Mouse (Mus musculus) limb, embryonic 14.5 days (tissue): ENCODE data around the gene Bmper. TPM values are rescaled to one million over a fixed set of nuclear protein-coding genes. Genes with fewer than 3 reads are reported as not detected.

Source experiments
- ATAC-seq: fragments of 200-750 bp; cut with Nextera tagmentation; 2 replicates; pipeline ENCODE4 v1.8.0; 2017; ENCODE audit warnings: low read depth, moderate number of reproducible peaks, moderate TSS enrichment; ENCODE audit not compliant: low FRiP score
- DNase-seq: peaks from one replicate; pipeline ENCODE4 v3.0.0-alpha.2; 2015; ENCODE audit warnings: low spot score
- H3K27ac ChIP-seq: fragments of 300-500 bp; sonication (generic); replicated peaks from 2 replicates; pipeline ENCODE4 v1.5.1; 2014; ENCODE audit warnings: low read depth, mild to moderate bottlenecking, low read length, moderate library complexity, mixed read lengths
- H3K27me3 ChIP-seq: fragments of 300-500 bp; sonication (generic); 2 replicates; pipeline ENCODE4 v1.6.1; 2014; ENCODE audit warnings: low read length, mixed read lengths; ENCODE audit not compliant: control insufficient read depth, insufficient read depth
- H3K36me3 ChIP-seq: fragments of 300-500 bp; sonication (generic); 2 replicates; pipeline ENCODE4 v1.6.1; 2014; ENCODE audit warnings: mild to moderate bottlenecking, low read length, moderate library complexity, mixed read lengths; ENCODE audit not compliant: control insufficient read depth, insufficient read depth
- H3K4me1 ChIP-seq: fragments of 300-500 bp; sonication (generic); 2 replicates; pipeline ENCODE4 v1.6.1; 2014; ENCODE audit warnings: antibody characterized with exemption, low read length, mixed read lengths; ENCODE audit not compliant: control insufficient read depth, insufficient read depth
- H3K4me2 ChIP-seq: fragments of 300-500 bp; sonication (generic); replicated peaks from 2 replicates; pipeline ENCODE4 v1.6.1; 2014; ENCODE audit warnings: low read depth, mild to moderate bottlenecking, low read length, moderate library complexity; ENCODE audit not compliant: severe bottlenecking
- H3K4me3 ChIP-seq: fragments of 300-500 bp; sonication (generic); replicated peaks from 2 replicates; pipeline ENCODE4 v1.5.1; 2014; ENCODE audit warnings: low read length
- H3K9ac ChIP-seq: fragments of 300-500 bp; sonication (generic); 2 replicates; pipeline ENCODE4 v1.6.1; 2014; ENCODE audit warnings: mild to moderate bottlenecking, low read depth, low read length, moderate library complexity; ENCODE audit not compliant: severe bottlenecking
- H3K9me3 ChIP-seq: fragments of 300-500 bp; sonication (generic); 2 replicates; pipeline ENCODE4 v1.6.1; 2016; ENCODE audit warnings: low read length; ENCODE audit not compliant: control insufficient read depth
- POLR2A ChIP-seq: fragments of 200-500 bp; IDR thresholded peaks from 2 replicates; pipeline ENCODE4 v1.8.0; 2012; ENCODE audit warnings: inconsistent platforms, mild to moderate bottlenecking, moderate library complexity, borderline replicate concordance; ENCODE audit not compliant: insufficient read depth, insufficient read length; ENCODE audit errors: extremely low read depth
- WGBS: fragments of 180-500 bp; shearing (Covaris S2); extraction: QIAGEN DNeasy Blood & Tissue Kit; methylation state at CpG from one replicate; pipeline ENCODE4 v1.1.7; 2014; 5-methylcytosine and 5-hydroxymethylcytosine counted together
- polyA plus RNA-seq, 2 experiments: library from polyadenylated mRNA; depleted of rRNA in 1 of 2; stranded (reverse) in 1 of 2; unstranded in 1 of 2; fragments of >200 nt; fragmentation: Nextera tagmentation in 1 of 2; extraction: Ambion mirVana in 1 of 2; gene quantifications; 2 replicates each; pipeline versions ENCODE4 v1.2.1 to v1.2.3; 2012 to 2014

Gene Bmper
- polyA plus RNA-seq, 2 experiments, result 13.1 to 15.7 TPM

- no peak for TF ChIP-seq POLR2A
- Histone ChIP-seq H3K36me3 (no peaks in the 10 kb centered on the region), H3K4me3 (no peak overlapping the region), H3K27ac (no peak overlapping the region), H3K27me3 (no peaks in the 10 kb centered on the region), H3K4me1 (no peaks in the 10 kb centered on the region), H3K4me2 (no peak overlapping the region), H3K9me3 (no peaks in the 10 kb centered on the region), H3K9ac (no peak overlapping the region)
- WGBS, result 98% methylated on average over 4 of the region's 4 CpGs
- DNase-seq (no peak), ATAC-seq (no peak)
Measured at GRCm38 (mm10) chr9:23444975-23445374, 222.1 kb downstream of the Bmper start.

GRCm38 (mm10) chr9:23447271-23447961, 224.5 kb downstream of the Bmper start:
- Histone ChIP-seq H3K27me3 (no peaks in the 10 kb centered on the region), H3K9ac (no peak overlapping the region), H3K27ac (no peak overlapping the region), H3K4me1 (0 out of 2 replicates have a peak, but pooled peaks cover 2% of the 10 kb centered on the region), H3K4me3 (no peak overlapping the region), H3K4me2 (no peak overlapping the region), H3K9me3 (no peaks in the 10 kb centered on the region), H3K36me3 (no peaks in the 10 kb centered on the region)
- TF ChIP-seq POLR2A, result no peak
- peak; percentile 42 for DNase-seq
- 47% methylated on average over 7 of the region's 7 CpGs for WGBS
- ATAC-seq, result no peak

- H3K9ac ChIP-seq, result no peak overlapping the region
- no peaks in the 10 kb centered on the region for H3K36me3 ChIP-seq
- no peak overlapping the region for H3K4me2 ChIP-seq
- no peak overlapping the region for H3K27ac ChIP-seq
- WGBS, result 34% methylated on average over 5 of the region's 5 CpGs
- ATAC-seq, result no peak
- 0 out of 2 replicates have a peak, but pooled peaks cover 2% of the 10 kb centered on the region for H3K4me1 ChIP-seq
- no peak overlapping the region for H3K4me3 ChIP-seq
- DNase-seq, result no peak
- no peaks in the 10 kb centered on the region for H3K27me3 ChIP-seq
- H3K9me3 ChIP-seq, result no peaks in the 10 kb centered on the region
- no peak for TF ChIP-seq POLR2A
Measured at GRCm38 (mm10) chr9:23453309-23453708, 230.4 kb downstream of the Bmper start.

GRCm38 (mm10) chr9:23457186-23457585, 234.3 kb downstream of the Bmper start:
- DNase-seq (no peak), ATAC-seq (no peak)
- Histone ChIP-seq H3K27ac (no peak overlapping the region), H3K9ac (no peak overlapping the region), H3K36me3 (no peaks in the 10 kb centered on the region), H3K27me3 (no peaks in the 10 kb centered on the region), H3K9me3 (no peaks in the 10 kb centered on the region), H3K4me1 (0 out of 2 replicates have a peak, but pooled peaks cover 2% of the 10 kb centered on the region), H3K4me3 (no peak overlapping the region), H3K4me2 (no peak overlapping the region)
- TF ChIP-seq POLR2A, result no peak
- WGBS, result 62% methylated on average over 3 of the region's 3 CpGs

GRCm38 (mm10) chr9:23460721-23461120, 237.8 kb downstream of the Bmper start:
- Histone ChIP-seq H3K9ac (no peak overlapping the region), H3K27me3 (no peaks in the 10 kb centered on the region), H3K36me3 (no peaks in the 10 kb centered on the region), H3K4me1 (no peaks in the 10 kb centered on the region), H3K4me2 (no peak overlapping the region), H3K9me3 (no peaks in the 10 kb centered on the region), H3K27ac (no peak overlapping the region), H3K4me3 (no peak overlapping the region)
- DNase-seq (no peak), ATAC-seq (no peak)
- 35% methylated on average over 4 of the region's 4 CpGs for WGBS
- TF ChIP-seq POLR2A, result no peak
